ENCODE assay signal across 22 mouse cellular contexts in the genomic region with DNA sequence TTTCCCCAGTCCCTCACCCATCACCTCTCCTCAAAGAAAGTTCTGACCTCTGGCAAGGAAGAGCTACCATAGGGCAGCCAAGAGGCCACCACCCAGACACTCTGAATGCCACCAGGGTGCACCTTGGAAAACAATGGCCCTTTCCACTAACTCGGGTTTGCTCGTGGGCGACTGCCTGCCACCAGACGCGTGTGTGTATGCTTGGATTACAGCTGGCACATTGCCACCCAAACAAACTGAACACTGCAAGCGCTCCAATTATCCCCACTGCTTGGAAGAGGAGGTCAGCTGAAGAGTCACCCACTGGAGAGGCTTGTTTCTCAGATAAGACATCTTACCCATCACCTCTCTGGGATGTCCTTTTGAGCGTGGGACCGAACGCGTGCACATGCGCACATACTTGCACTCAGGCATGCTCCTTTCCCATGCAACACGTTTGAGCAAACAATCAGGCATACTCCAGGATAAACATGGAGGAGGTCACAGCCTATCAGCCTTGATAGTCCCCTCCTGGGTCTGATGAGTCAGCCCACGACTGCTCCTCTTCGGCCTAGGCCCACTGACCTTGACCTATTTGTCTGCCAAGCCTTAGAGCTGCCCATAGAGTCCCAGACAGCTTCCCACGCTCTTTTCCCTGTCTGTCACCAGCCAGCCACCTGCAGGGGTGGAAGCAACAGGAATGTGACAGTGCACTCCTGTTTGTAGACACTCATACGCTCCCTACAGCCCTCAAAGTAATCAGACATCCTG.
DNase-seq lines count a peak whose midpoint lies in the region; ATAC-seq and TF ChIP-seq lines count a peak whose summit lies in the region.
"Had no signal": no experiment of that assay in that cellular context is flagged by ENCODE, and none has a peak within 500 bp of the region (broad histone marks: within the 10 kb centered on the region; RNA-seq: fewer than 3 reads in every experiment).

No protein-coding gene starts in this region.

- H3K36me3 ChIP-seq in embryonic facial prominence, embryonic 14.5 days (ENCODE audit: control insufficient read depth, insufficient read depth, low read length), result no peaks in the 10 kb centered on the region
- H3K36me3 ChIP-seq in embryonic facial prominence, embryonic 10.5 days (replicated peaks), result no peaks in the 10 kb centered on the region
- no peaks in the 10 kb centered on the region for H3K36me3 ChIP-seq in stomach, postnatal 0 days (ENCODE audit: control insufficient read depth, insufficient read depth, low read length)
- no peaks in the 10 kb centered on the region for H3K36me3 ChIP-seq in heart, embryonic 10.5 days
- H3K36me3 ChIP-seq: limb, embryonic 13.5 days; liver, embryonic 13.5 days; midbrain, embryonic 12.5 days; neural tube, embryonic 13.5 days had no signal

- no peak overlapping the region for H3K4me3 ChIP-seq in embryonic facial prominence, embryonic 14.5 days (ENCODE audit: low read depth, low read length)
- H3K4me3 ChIP-seq in embryonic facial prominence, embryonic 10.5 days, result no peak overlapping the region
- no peak overlapping the region for H3K4me3 ChIP-seq in stomach, postnatal 0 days (ENCODE audit: low read depth, low read length)
- H3K4me3 ChIP-seq in heart, embryonic 10.5 days, result no peak overlapping the region
- H3K4me3 ChIP-seq: erythroblast, embryonic 14.5 days; gastrocnemius, adult 2 months; limb, embryonic 13.5 days; liver, embryonic 13.5 days; midbrain, embryonic 12.5 days; neural tube, embryonic 13.5 days had no signal

- no peak for ATAC-seq in embryonic facial prominence, embryonic 14.5 days (ENCODE audit: low read depth)
- 0 out of 2 replicates have a peak, but pooled peaks have one; percentile 33 for ATAC-seq in stomach, postnatal 0 days (ENCODE audit: low FRiP score, low TSS enrichment)
- ATAC-seq: intestine, embryonic 16.5 days had no signal

- intact Hi-C loops in left cerebral cortex, postnatal 4 days (cut with DNase I), result no loop called here

- TF ChIP-seq EP300 in stomach, postnatal 0 days (optimal IDR thresholded peaks at IDR 0.05), result no peak

- no peak overlapping the region for H3K9ac ChIP-seq in embryonic facial prominence, embryonic 14.5 days (ENCODE audit: low read depth, low read length)
- no peak overlapping the region for H3K9ac ChIP-seq in stomach, postnatal 0 days (ENCODE audit: low read length)
- H3K9ac ChIP-seq: hindbrain, embryonic 14.5 days; limb, embryonic 13.5 days; liver, embryonic 13.5 days; midbrain, embryonic 12.5 days; neural tube, embryonic 13.5 days had no signal

- H3K27ac ChIP-seq in embryonic facial prominence, embryonic 14.5 days (replicated peaks; ENCODE audit: low read depth, low read length), result no peak overlapping the region
- H3K27ac ChIP-seq in embryonic facial prominence, embryonic 10.5 days (replicated peaks), result no peak overlapping the region
- H3K27ac ChIP-seq in stomach, postnatal 0 days (replicated peaks), result no peak overlapping the region
- H3K27ac ChIP-seq in heart, embryonic 10.5 days, result no peak overlapping the region
- H3K27ac ChIP-seq: gastrocnemius, adult 2 months; hindbrain, embryonic 14.5 days; limb, embryonic 13.5 days; liver, embryonic 13.5 days; macrophage; midbrain, embryonic 12.5 days; neural tube, embryonic 13.5 days had no signal

- H3K4me1 ChIP-seq in embryonic facial prominence, embryonic 14.5 days (ENCODE audit: control insufficient read depth, insufficient read depth, low read length), result no peaks in the 10 kb centered on the region
- peaks cover 20% of the 10 kb centered on the region for H3K4me1 ChIP-seq in embryonic facial prominence, embryonic 10.5 days
- no peaks in the 10 kb centered on the region for H3K4me1 ChIP-seq in stomach, postnatal 0 days (replicated peaks; ENCODE audit: control insufficient read depth, insufficient read depth)
- H3K4me1 ChIP-seq in heart, embryonic 10.5 days, result peaks cover 12% of the 10 kb centered on the region
- H3K4me1 ChIP-seq: liver, embryonic 13.5 days had no signal

- no peak for TF ChIP-seq CTCF in stomach, postnatal 0 days (IDR thresholded peaks at IDR 0.05; ENCODE audit: low read depth)

- H3K9me3 ChIP-seq in embryonic facial prominence, embryonic 14.5 days (ENCODE audit: control insufficient read depth, low read length), result no peaks in the 10 kb centered on the region
- no peaks in the 10 kb centered on the region for H3K9me3 ChIP-seq in embryonic facial prominence, embryonic 10.5 days
- H3K9me3 ChIP-seq in stomach, postnatal 0 days (ENCODE audit: control insufficient read depth, low read length), result no peaks in the 10 kb centered on the region
- no peaks in the 10 kb centered on the region for H3K9me3 ChIP-seq in heart, embryonic 10.5 days
- H3K9me3 ChIP-seq: limb, embryonic 13.5 days; liver, embryonic 13.5 days; midbrain, embryonic 12.5 days; neural tube, embryonic 13.5 days had no signal

- 66% methylated on average over 16 of the region's 16 CpGs for WGBS in embryonic facial prominence, embryonic 14.5 days
- 82% methylated on average over 16 of the region's 16 CpGs for WGBS in embryonic facial prominence, embryonic 10.5 days
- WGBS in stomach, postnatal 0 days, result 46% methylated on average over 16 of the region's 16 CpGs
- WGBS in heart, embryonic 10.5 days, result 71% methylated on average over 16 of the region's 16 CpGs

- peak; percentile 32 for DNase-seq in embryonic facial prominence, embryonic 14.5 days (ENCODE audit: low spot score)
- DNase-seq in embryonic facial prominence, embryonic 10.5 days (ENCODE audit: low spot score), result no peak
- peak; percentile 59 for DNase-seq in left cerebral cortex, postnatal 4 days
- DNase-seq in left cerebral cortex, adult 18-20 months (ENCODE audit: low spot score in 2 of 2), result no peak
- peak; percentile 24 for DNase-seq in testis, postnatal 14 days (ENCODE audit: low spot score)
- no peak for DNase-seq in testis, postnatal 10 days (ENCODE audit: low spot score)
- peak; percentile 43 for DNase-seq in stomach, postnatal 0 days (ENCODE audit: low spot score)
- DNase-seq in heart, embryonic 10.5 days (ENCODE audit: low spot score), result no peak
- DNase-seq: cerebellum, adult 18-20 months; gastrocnemius, adult 2 months; heart, adult 18-20 months; heart, postnatal 36 days; liver, embryonic 13.5 days; thymus, adult 18-20 months; thymus, postnatal 4 days had no signal

- H3K27me3 ChIP-seq in embryonic facial prominence, embryonic 14.5 days (replicated peaks; ENCODE audit: control insufficient read depth, insufficient read depth, low read length), result no peaks in the 10 kb centered on the region
- H3K27me3 ChIP-seq in embryonic facial prominence, embryonic 10.5 days (replicated peaks; ENCODE audit: low read depth, poor library complexity, severe bottlenecking), result no peaks in the 10 kb centered on the region
- H3K27me3 ChIP-seq in stomach, postnatal 0 days (ENCODE audit: control insufficient read depth, insufficient read depth, low read length), result no peaks in the 10 kb centered on the region
- H3K27me3 ChIP-seq in heart, embryonic 10.5 days (ENCODE audit: insufficient read depth, poor library complexity, severe bottlenecking), result no peaks in the 10 kb centered on the region
- H3K27me3 ChIP-seq: midbrain, embryonic 12.5 days had no signal

- no peak overlapping the region for H3K4me2 ChIP-seq in embryonic facial prominence, embryonic 14.5 days (ENCODE audit: low read depth, low read length)
- H3K4me2 ChIP-seq in stomach, postnatal 0 days (replicated peaks; ENCODE audit: low read depth), result no peak overlapping the region
- H3K4me2 ChIP-seq: hindbrain, embryonic 14.5 days; limb, embryonic 13.5 days; liver, embryonic 13.5 days; midbrain, embryonic 12.5 days; neural tube, embryonic 13.5 days had no signal

Comparison
In these comparisons a context has a peak if more than half of its experiments do, and no peak if none do; other contexts are left out.
1. DNase-seq: peak in embryonic facial prominence, embryonic 14.5 days (single experiment), left cerebral cortex, postnatal 4 days (single experiment), testis, postnatal 14 days (single experiment) and stomach, postnatal 0 days (single experiment); none in embryonic facial prominence, embryonic 10.5 days (single experiment), left cerebral cortex, adult 18-20 months (0 of 2), testis, postnatal 10 days (single experiment) and heart, embryonic 10.5 days (single experiment).